Comparison of ENCODE assay signal across 7 mouse cellular contexts in genomic region chrX:103980036-103980435, GRCm38 (mm10). TPM values are rescaled to one million over a fixed set of nuclear protein-coding genes. Genes with fewer than 3 reads are reported as not detected.
DNase-seq lines count a peak whose midpoint lies in the region; ATAC-seq lines count a peak whose summit lies in the region.

No protein-coding gene starts in this region.

- H3K27ac ChIP-seq in embryonic facial prominence, embryonic 14.5 days (replicated peaks; ENCODE audit: low read depth, low read length) = peak overlapping the region; percentile 97
- no peak overlapping the region for H3K27ac ChIP-seq in hindbrain, embryonic 12.5 days
- peak overlapping the region; percentile 95 for H3K27ac ChIP-seq in limb, embryonic 15.5 days

- whole genome bisulfite sequencing in embryonic facial prominence, embryonic 14.5 days = 24% methylated on average over 12 of the region's 12 CpGs
- WGBS in hindbrain, embryonic 12.5 days = 15% methylated on average over 12 of the region's 12 CpGs
- 20% methylated on average over 12 of the region's 12 CpGs for WGBS in limb, embryonic 15.5 days

- peak; percentile 60 for DNase-seq in MEL-GATA-1-ER (ENCODE audit: extremely low read depth, low read depth)
- DNase-seq in embryonic facial prominence, embryonic 14.5 days (ENCODE audit: low spot score) = peak; percentile 71
- DNase-seq in naive thymus-derived CD4-positive, alpha-beta T cell, adult 2 months (ENCODE audit: low read depth) = peak; percentile 46
- DNase-seq in layer of hippocampus, adult 9-10 months (ENCODE audit: low spot score) = no peak

- ATAC-seq in CD4-positive, CD25-positive, alpha-beta regulatory T cell, adult 4 months = peak; percentile 10
- ATAC-seq in embryonic facial prominence, embryonic 14.5 days (ENCODE audit: low read depth) = no peak
- no peak for ATAC-seq in hindbrain, embryonic 12.5 days (ENCODE audit: low FRiP score)
- no peak for ATAC-seq in limb, embryonic 15.5 days (ENCODE audit: insufficient number of reproducible peaks, low FRiP score, low TSS enrichment, low read depth)

- no peaks in the 10 kb centered on the region for H3K4me1 ChIP-seq in embryonic facial prominence, embryonic 14.5 days (ENCODE audit: control insufficient read depth, insufficient read depth, low read length)
- no peaks in the 10 kb centered on the region for H3K4me1 ChIP-seq in hindbrain, embryonic 12.5 days
- H3K4me1 ChIP-seq in limb, embryonic 15.5 days = no peaks in the 10 kb centered on the region

- H3K4me2 ChIP-seq in embryonic facial prominence, embryonic 14.5 days (ENCODE audit: low read depth, low read length) = peak overlapping the region; percentile 59
- peak overlapping the region; percentile 56 for H3K4me2 ChIP-seq in hindbrain, embryonic 12.5 days (replicated peaks)
- H3K4me2 ChIP-seq in limb, embryonic 15.5 days = peak overlapping the region; percentile 39

- H3K4me3 ChIP-seq in embryonic facial prominence, embryonic 14.5 days (ENCODE audit: low read depth, low read length) = peak overlapping the region; percentile 67
- peak overlapping the region; percentile 75 for H3K4me3 ChIP-seq in hindbrain, embryonic 12.5 days
- H3K4me3 ChIP-seq in limb, embryonic 15.5 days = peak overlapping the region; percentile 67

- H3K27me3 ChIP-seq in embryonic facial prominence, embryonic 14.5 days (replicated peaks; ENCODE audit: control insufficient read depth, insufficient read depth, low read length) = peaks cover 4% of the 10 kb centered on the region; the same call in 1 of the 2 replicates
- peaks cover 21% of the 10 kb centered on the region for H3K27me3 ChIP-seq in hindbrain, embryonic 12.5 days
- 0 out of 2 replicates have a peak, but pooled peaks cover 8% of the 10 kb centered on the region for H3K27me3 ChIP-seq in limb, embryonic 15.5 days

- peak overlapping the region; percentile 84 for H3K9ac ChIP-seq in embryonic facial prominence, embryonic 14.5 days (ENCODE audit: low read depth, low read length)
- peak overlapping the region; percentile 78 for H3K9ac ChIP-seq in hindbrain, embryonic 12.5 days
- peak overlapping the region; percentile 67 for H3K9ac ChIP-seq in limb, embryonic 15.5 days

- 0 out of 2 replicates have a peak, but pooled peaks cover 23% of the 10 kb centered on the region for H3K36me3 ChIP-seq in embryonic facial prominence, embryonic 14.5 days (ENCODE audit: control insufficient read depth, insufficient read depth, low read length)
- H3K36me3 ChIP-seq in hindbrain, embryonic 12.5 days = no peaks in the 10 kb centered on the region
- H3K36me3 ChIP-seq in limb, embryonic 15.5 days = 0 out of 2 replicates have a peak, but pooled peaks cover 4% of the 10 kb centered on the region

- H3K9me3 ChIP-seq in embryonic facial prominence, embryonic 14.5 days (ENCODE audit: control insufficient read depth, low read length) = no peaks in the 10 kb centered on the region
- H3K9me3 ChIP-seq in hindbrain, embryonic 12.5 days (replicated peaks) = no peaks in the 10 kb centered on the region; the same call in 1 of the 2 replicates
- no peaks in the 10 kb centered on the region for H3K9me3 ChIP-seq in limb, embryonic 15.5 days

RNA-seq across cellular contexts. Expression of gene Rlim, which starts 1.0 kb away (rescaled TPM):
- 10 to 100 TPM; 28.3 to 32.7 TPM for polyA plus RNA-seq in CD4-positive, CD25-positive, alpha-beta regulatory T cell, adult 4 months (2017; shearing (Covaris generic))
- 30.6 and 34.7 TPM in 2 replicates for polyA plus RNA-seq in embryonic facial prominence, embryonic 14.5 days (2014; fragmentation: Nextera tagmentation; extraction: Ambion mirVana)
- 45.8 and 52.4 TPM in 2 replicates for polyA plus RNA-seq in hindbrain, embryonic 12.5 days (2016; fragmentation: Nextera tagmentation; extraction: Ambion mirVana)
- 31.5 and 34.8 TPM in 2 replicates for polyA plus RNA-seq in limb, embryonic 15.5 days (2015; fragmentation: Nextera tagmentation; extraction: Ambion mirVana)
